ENCODE assay signal across 21 mouse cellular contexts in the genomic region with DNA sequence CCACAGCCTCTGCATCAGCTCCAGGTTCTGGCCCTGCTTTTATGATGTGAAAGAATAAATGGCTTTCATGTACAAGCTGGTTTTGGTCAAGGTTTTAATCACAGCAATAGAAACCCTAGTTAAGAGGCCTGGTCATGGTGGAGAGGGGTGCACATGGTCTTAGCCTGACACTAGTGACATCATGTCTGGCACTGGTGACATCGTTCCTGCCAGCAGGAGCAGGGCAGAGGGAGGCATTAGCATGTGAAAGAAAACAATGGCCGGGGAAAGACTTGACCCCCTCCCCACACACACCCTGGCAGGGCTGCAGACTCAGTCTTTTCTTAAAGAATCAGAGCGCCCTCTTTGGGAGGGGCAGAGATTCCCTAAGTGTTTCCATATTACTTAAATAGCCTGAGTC.
DNase-seq lines count a peak whose midpoint lies in the region; ATAC-seq and TF ChIP-seq lines count a peak whose summit lies in the region.
"Had no signal": no experiment of that assay in that cellular context is flagged by ENCODE, and none has a peak within 500 bp of the region (broad histone marks: within the 10 kb centered on the region; RNA-seq: fewer than 3 reads in every experiment).

No protein-coding gene starts in this region.

- peak; percentile 77 for ATAC-seq in forebrain, embryonic 13.5 days
- ATAC-seq in forebrain, embryonic 12.5 days (ENCODE audit: low FRiP score), result no peak
- ATAC-seq in forebrain, embryonic 15.5 days (replicated peaks), result peak; percentile 43; the same call in 1 of the 2 replicates
- ATAC-seq: intestine, embryonic 16.5 days; Patski had no signal

- WGBS in forebrain, embryonic 13.5 days, result 40% methylated on average over 3 of the region's 3 CpGs
- 54% methylated on average over 3 of the region's 3 CpGs for WGBS in forebrain, embryonic 12.5 days
- WGBS in forebrain, embryonic 15.5 days, result 28% methylated on average over 3 of the region's 3 CpGs

- H3K4me2 ChIP-seq in forebrain, embryonic 13.5 days, result no peak overlapping the region
- no peak overlapping the region for H3K4me2 ChIP-seq in forebrain, embryonic 12.5 days
- H3K4me2 ChIP-seq in forebrain, embryonic 15.5 days (replicated peaks), result no peak overlapping the region
- H3K4me2 ChIP-seq: embryonic facial prominence, embryonic 13.5 days; heart, embryonic 11.5 days; heart, embryonic 15.5 days had no signal

- H3K9me3 ChIP-seq in forebrain, embryonic 13.5 days (replicated peaks), result no peaks in the 10 kb centered on the region
- H3K9me3 ChIP-seq in forebrain, embryonic 12.5 days, result no peaks in the 10 kb centered on the region
- no peaks in the 10 kb centered on the region for H3K9me3 ChIP-seq in forebrain, embryonic 15.5 days
- H3K9me3 ChIP-seq: embryonic facial prominence, embryonic 13.5 days; heart, embryonic 15.5 days had no signal

- no peak overlapping the region for H3K4me3 ChIP-seq in forebrain, embryonic 13.5 days
- H3K4me3 ChIP-seq in forebrain, embryonic 12.5 days (replicated peaks), result no peak overlapping the region
- no peak overlapping the region for H3K4me3 ChIP-seq in layer of hippocampus, adult 2 months
- H3K4me3 ChIP-seq in forebrain, embryonic 15.5 days, result no peak overlapping the region
- H3K4me3 ChIP-seq: embryonic facial prominence, embryonic 13.5 days; heart, adult 2 months; heart, embryonic 15.5 days had no signal

- H3K4me1 ChIP-seq in forebrain, embryonic 13.5 days, result peaks cover 26% of the 10 kb centered on the region
- peaks cover 22% of the 10 kb centered on the region for H3K4me1 ChIP-seq in forebrain, embryonic 12.5 days
- peaks cover 17% of the 10 kb centered on the region for H3K4me1 ChIP-seq in forebrain, embryonic 15.5 days
- H3K4me1 ChIP-seq: embryonic facial prominence, embryonic 13.5 days; heart, embryonic 15.5 days had no signal

- DNase-seq in layer of hippocampus, adult 2 months (ENCODE audit: low spot score in 2 of 2), result no peak
- no peak for DNase-seq in layer of hippocampus, adult 9-10 months (ENCODE audit: low spot score)
- DNase-seq in right cerebral cortex, adult 18-20 months, result no peak
- DNase-seq in c-Kit-positive CD71-positive TER-119-positive erythroid progenitor cells, embryonic 14.5 days (ENCODE audit: low spot score), result no peak
- DNase-seq: adrenal gland, adult 8-10 months; adrenal gland, postnatal 36 days; cerebellum, adult 11-12 months; cerebellum, adult 9-11 months; cerebellum, postnatal 36 days; gastrocnemius, postnatal 14 days; heart, adult 2 months; heart, postnatal 14 days; kidney, adult 9 months had no signal

- no peaks in the 10 kb centered on the region for H3K27me3 ChIP-seq in forebrain, embryonic 13.5 days
- no peaks in the 10 kb centered on the region for H3K27me3 ChIP-seq in forebrain, embryonic 12.5 days
- H3K27me3 ChIP-seq in forebrain, embryonic 15.5 days, result no peaks in the 10 kb centered on the region
- H3K27me3 ChIP-seq: embryonic facial prominence, embryonic 13.5 days; heart, embryonic 15.5 days had no signal

- peak; percentile 23; the same call in 1 of the 2 replicates for TF ChIP-seq CTCF in layer of hippocampus, adult 2 months (conservative IDR thresholded peaks at IDR 0.05)

- H3K27ac ChIP-seq in forebrain, embryonic 13.5 days, result no peak overlapping the region
- H3K27ac ChIP-seq in forebrain, embryonic 12.5 days, result no peak overlapping the region
- no peak overlapping the region for H3K27ac ChIP-seq in layer of hippocampus, adult 2 months
- no peak overlapping the region; the same call in 1 of the 2 replicates for H3K27ac ChIP-seq in forebrain, embryonic 15.5 days (replicated peaks)
- H3K27ac ChIP-seq: embryonic facial prominence, embryonic 13.5 days; heart, adult 2 months; heart, embryonic 15.5 days had no signal

- H3K9ac ChIP-seq in forebrain, embryonic 13.5 days, result no peak overlapping the region
- no peak overlapping the region for H3K9ac ChIP-seq in forebrain, embryonic 12.5 days
- H3K9ac ChIP-seq in forebrain, embryonic 15.5 days (replicated peaks), result no peak overlapping the region
- H3K9ac ChIP-seq: embryonic facial prominence, embryonic 13.5 days; heart, embryonic 15.5 days had no signal

- no peaks in the 10 kb centered on the region for H3K36me3 ChIP-seq in forebrain, embryonic 13.5 days (ENCODE audit: poor library complexity, severe bottlenecking)
- no peaks in the 10 kb centered on the region for H3K36me3 ChIP-seq in forebrain, embryonic 12.5 days (replicated peaks)
- no peaks in the 10 kb centered on the region for H3K36me3 ChIP-seq in forebrain, embryonic 15.5 days
- H3K36me3 ChIP-seq: embryonic facial prominence, embryonic 13.5 days; heart, embryonic 15.5 days had no signal
